Mouse (Mus musculus): ENCODE data around the gene Edf1.

Gene Edf1

GRCm38 (mm10) chr2:25561946-25562345, 4.3 kb downstream of the Edf1 start:
- DNase-seq (ENCODE audit: extremely low read depth, low read depth) = no peak

GRCm38 (mm10) chr2:25565741-25566140, 8.1 kb downstream of the Edf1 start:
- DNase-seq (ENCODE audit: extremely low read depth, low read depth) = no peak

- DNase-seq (ENCODE audit: extremely low read depth, low read depth) = no peak
Observed at GRCm38 (mm10) chr2:25566558-25566957, 8.9 kb downstream of the Edf1 start.

- DNase-seq (ENCODE audit: extremely low read depth, low read depth) = no peak
Observed at GRCm38 (mm10) chr2:25568473-25569019, 10.9 kb downstream of the Edf1 start.

- DNase-seq (ENCODE audit: extremely low read depth, low read depth) = no peak
Observed at GRCm38 (mm10) chr2:25569323-25569722, 11.7 kb downstream of the Edf1 start.

GRCm38 (mm10) chr2:25571221-25571620, 13.6 kb downstream of the Edf1 start:
- DNase-seq (ENCODE audit: extremely low read depth, low read depth) = no peak

GRCm38 (mm10) chr2:25573068-25573467, 15.4 kb downstream of the Edf1 start:
- DNase-seq (ENCODE audit: extremely low read depth, low read depth) = no peak

GRCm38 (mm10) chr2:25574136-25574535, 16.5 kb downstream of the Edf1 start:
- DNase-seq (ENCODE audit: extremely low read depth, low read depth) = no peak

- DNase-seq (ENCODE audit: extremely low read depth, low read depth) = peak; percentile 97
Observed at GRCm38 (mm10) chr2:25574579-25575431, 17.2 kb downstream of the Edf1 start, which contains the start of the genes Mamdc4 and Phpt1. Mamdc4 (minus strand) TSS chr2:25574845. Phpt1 (minus strand) TSS chr2:25575224.

- DNase-seq (ENCODE audit: extremely low read depth, low read depth) = no peak
Observed at GRCm38 (mm10) chr2:25575432-25576027, 17.9 kb downstream of the Edf1 start.

GRCm38 (mm10) chr2:25576028-25576850, 18.6 kb downstream of the Edf1 start:
- DNase-seq (ENCODE audit: extremely low read depth, low read depth) = no peak

GRCm38 (mm10) chr2:25576965-25577891, 19.6 kb downstream of the Edf1 start:
- DNase-seq (ENCODE audit: extremely low read depth, low read depth) = no peak

- DNase-seq (ENCODE audit: extremely low read depth, low read depth) = no peak
Observed at GRCm38 (mm10) chr2:25577951-25578795, 20.5 kb downstream of the Edf1 start.

GRCm38 (mm10) chr2:25578796-25579736, 21.4 kb downstream of the Edf1 start:
- no peak for DNase-seq (ENCODE audit: extremely low read depth, low read depth)

GRCm38 (mm10) chr2:25579737-25580460, 22.3 kb downstream of the Edf1 start:
- DNase-seq (ENCODE audit: extremely low read depth, low read depth) = no peak

GRCm38 (mm10) chr2:25580621-25581101, 23.0 kb downstream of the Edf1 start:
- DNase-seq (ENCODE audit: extremely low read depth, low read depth) = no peak

- DNase-seq (ENCODE audit: extremely low read depth, low read depth) = peak; percentile 61
Observed at GRCm38 (mm10) chr2:25581294-25581864, 23.7 kb downstream of the Edf1 start, which contains the start of gene Ajm1. Ajm1 (minus strand) TSS chr2:25581757.

Measured in MEL-GATA-1-ER (cell line).